Mouse (Mus musculus) small intestine, adult 2 months (tissue): ENCODE data around the gene Ocrl. TPM values are rescaled to one million over a fixed set of nuclear protein-coding genes. Genes with fewer than 3 reads are reported as not detected.

Experiments
- H3K27ac ChIP-seq: fragments of 200-500 bp; 2 replicates; pipeline ENCODE4 v1.5.1; 2012; ENCODE audit warnings: low read depth, low read length, control low read depth, inconsistent platforms; ENCODE audit not compliant: insufficient read depth
- H3K27me3 ChIP-seq: fragments of 200-500 bp; 2 replicates; pipeline ENCODE4 v1.6.1; 2012; ENCODE audit warnings: mild to moderate bottlenecking, moderate library complexity, low read length, inconsistent platforms; ENCODE audit not compliant: control insufficient read depth, insufficient read depth
- H3K36me3 ChIP-seq: fragments of 200-500 bp; 2 replicates; pipeline ENCODE4 v1.6.1; 2012; ENCODE audit warnings: mild to moderate bottlenecking, low read length, control low read depth, inconsistent platforms; ENCODE audit not compliant: control insufficient read depth, insufficient read depth
- H3K4me1 ChIP-seq: fragments of 200-500 bp; 2 replicates; pipeline ENCODE4 v1.6.1; 2012; ENCODE audit warnings: low read length, inconsistent platforms, mixed read lengths; ENCODE audit not compliant: control insufficient read depth, insufficient read depth, insufficient read length
- H3K4me3 ChIP-seq: fragments of 200-500 bp; 2 replicates; pipeline ENCODE4 v1.5.1; 2012; ENCODE audit warnings: low read depth, mild to moderate bottlenecking, control low read depth, inconsistent platforms, low read length, moderate library complexity
- CTCF ChIP-seq: fragments of 200-500 bp; IDR thresholded peaks from 2 replicates; pipeline ENCODE4 v1.5.1; 2012; ENCODE audit warnings: low read depth, mild to moderate bottlenecking, control low read depth, inconsistent platforms, low read length, moderate library complexity, mixed read lengths; ENCODE audit not compliant: insufficient replicate concordance, insufficient read length; ENCODE audit errors: extremely low read depth
- POLR2A ChIP-seq: fragments of 200-500 bp; IDR thresholded peaks from 2 replicates; pipeline ENCODE4 v1.6.1; 2012; ENCODE audit warnings: low read depth, mild to moderate bottlenecking, control low read depth, inconsistent platforms, low read length, moderate library complexity
- WGBS: fragments of 180-500 bp; shearing (Covaris S2); methylation state at CpG from one replicate; pipeline ENCODE4 v1.1.7; 2018; 5-methylcytosine and 5-hydroxymethylcytosine counted together
- polyA plus RNA-seq: library from polyadenylated mRNA; depleted of rRNA; stranded (reverse); fragments of >200 nt; gene quantifications from 2 replicates; pipeline ENCODE4 v1.2.3, GENCODE M21; 2012

Ocrl gene
- polyA plus RNA-seq, 1 experiment = 2.2 TPM

DNA sequence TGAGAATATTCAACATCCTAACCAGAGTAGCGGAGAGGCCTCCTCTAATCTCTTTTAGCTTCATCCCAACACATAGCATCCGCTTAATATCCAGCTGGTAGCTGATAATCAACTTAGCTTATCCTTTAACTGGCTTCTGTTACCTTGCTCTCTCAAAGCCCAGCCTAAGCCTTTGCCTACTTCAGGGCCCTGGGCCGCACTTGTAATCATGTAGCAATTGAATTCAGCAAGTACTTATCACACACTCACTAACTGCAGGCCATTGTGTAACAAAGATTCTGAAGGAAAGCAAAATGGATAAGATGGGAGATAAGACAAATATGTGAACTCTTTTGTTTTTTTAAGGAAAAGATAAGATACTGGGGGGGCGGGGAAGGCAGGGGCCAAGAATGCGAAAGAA is 64.9 kb downstream of the Ocrl start:
- Histone ChIP-seq H3K36me3 (no peaks in the 10 kb centered on the region), H3K4me1 (no peaks in the 10 kb centered on the region), H3K4me3 (no peak overlapping the region), H3K27ac (no peak overlapping the region), H3K27me3 (no peaks in the 10 kb centered on the region)
- no peak for TF ChIP-seq POLR2A
- no peak for TF ChIP-seq CTCF
- 75% methylated on average over 5 of the region's 5 CpGs for WGBS

- 0 out of 2 replicates have a peak overlapping the region, but pooled peaks have one; percentile 8 for H3K4me3 ChIP-seq
These were observed 72.9 kb downstream of the Ocrl start for GRCm38 (mm10) chrX:47985000-47985619.

DNA sequence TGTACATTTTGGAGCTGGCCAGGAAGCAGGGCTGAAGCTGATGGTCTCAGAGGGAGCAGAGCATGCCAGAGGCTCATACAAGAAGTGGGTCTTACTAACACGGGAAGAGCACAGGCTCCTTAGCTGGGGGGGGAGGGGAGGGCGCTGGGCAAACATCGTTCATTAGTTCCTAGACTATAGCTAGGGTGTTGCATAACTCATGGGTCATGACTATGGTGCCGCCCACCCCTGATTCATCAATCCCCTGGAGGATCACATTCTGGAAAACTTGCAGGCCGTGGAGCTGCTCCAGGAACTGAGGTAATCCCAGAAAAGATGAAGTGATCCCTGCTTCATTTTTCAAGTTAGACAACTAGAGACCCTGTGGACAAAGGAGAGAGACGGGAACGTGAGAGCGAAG is 75.8 kb downstream of the Ocrl start:
- no peaks in the 10 kb centered on the region for H3K36me3 ChIP-seq
- no peaks in the 10 kb centered on the region for H3K4me1 ChIP-seq
- no peak overlapping the region for H3K4me3 ChIP-seq
- H3K27ac ChIP-seq = no peak overlapping the region
- no peak for TF ChIP-seq CTCF
- no peak for TF ChIP-seq POLR2A
- H3K27me3 ChIP-seq = no peaks in the 10 kb centered on the region
- 51% methylated on average over 8 of the region's 8 CpGs for WGBS

More at GRCm38 (mm10) chrX:47985000-47985619, 72.9 kb downstream of the Ocrl start:
- Histone ChIP-seq H3K4me1 (no peaks in the 10 kb centered on the region), H3K36me3 (no peaks in the 10 kb centered on the region), H3K27me3 (no peaks in the 10 kb centered on the region), H3K27ac (no peak overlapping the region)
- no peak for TF ChIP-seq CTCF
- TF ChIP-seq POLR2A = no peak
- WGBS = 12% methylated on average over 19 of the region's 19 CpGs

GRCm38 (mm10) chrX:47992606-47993005 is 80.4 kb downstream of the Ocrl start:
- TF ChIP-seq CTCF = peak; percentile 71; the same call in 1 of the 2 replicates
- TF ChIP-seq POLR2A = no peak
- Histone ChIP-seq H3K4me1 (no peaks in the 10 kb centered on the region), H3K4me3 (no peak overlapping the region), H3K27ac (no peak overlapping the region), H3K27me3 (no peaks in the 10 kb centered on the region), H3K36me3 (no peaks in the 10 kb centered on the region)
- 9% methylated on average over 8 of the region's 8 CpGs for WGBS

DNA sequence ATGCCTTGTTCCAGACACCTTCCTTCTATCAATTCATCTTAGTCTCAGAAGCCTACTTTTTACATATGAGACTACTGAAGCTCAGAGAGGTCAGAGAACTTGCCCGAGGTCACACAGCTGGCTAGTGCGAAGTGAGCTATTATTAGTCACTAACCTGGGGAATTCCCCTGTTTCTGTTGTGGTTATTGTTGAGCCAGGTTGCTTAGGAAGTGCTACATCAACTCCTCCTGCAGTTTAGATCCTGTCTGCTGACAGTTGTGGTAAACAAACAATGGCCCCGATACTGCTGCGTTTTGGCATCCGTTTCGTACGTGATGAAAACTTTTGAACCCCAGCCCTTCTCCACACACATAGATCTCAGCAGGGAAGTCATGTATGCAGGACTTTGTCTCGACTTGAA is 86.2 kb downstream of the Ocrl start:
- Histone ChIP-seq H3K4me1 (no peaks in the 10 kb centered on the region), H3K27ac (0 out of 2 replicates have a peak overlapping the region, but pooled peaks have one; percentile 15), H3K36me3 (no peaks in the 10 kb centered on the region), H3K27me3 (no peaks in the 10 kb centered on the region), H3K4me3 (no peak overlapping the region)
- WGBS = 64% methylated on average over 8 of the region's 8 CpGs
- no peak for TF ChIP-seq POLR2A
- no peak for TF ChIP-seq CTCF

GRCm38 (mm10) chrX:48001151-48001550 is 89.0 kb downstream of the Ocrl start:
- Histone ChIP-seq H3K27ac (no peak overlapping the region), H3K36me3 (no peaks in the 10 kb centered on the region), H3K4me3 (no peak overlapping the region), H3K27me3 (no peaks in the 10 kb centered on the region), H3K4me1 (no peaks in the 10 kb centered on the region)
- TF ChIP-seq POLR2A = no peak
- TF ChIP-seq CTCF = no peak
- WGBS = 60% methylated on average over 7 of the region's 7 CpGs

- no peak overlapping the region for H3K4me3 ChIP-seq
- WGBS = 74% methylated on average over 1 of the region's 1 CpGs
- TF ChIP-seq POLR2A (no peak), CTCF (no peak)
- H3K27ac ChIP-seq = no peak overlapping the region
- H3K27me3 ChIP-seq = no peaks in the 10 kb centered on the region
- H3K4me1 ChIP-seq = no peaks in the 10 kb centered on the region
- H3K36me3 ChIP-seq = no peaks in the 10 kb centered on the region
These were observed 92.6 kb downstream of the Ocrl start for GRCm38 (mm10) chrX:48004786-48005185.
